Mouse (Mus musculus) liver, embryonic 14.5 days (tissue): ENCODE measurements around the gene Ntm. TPM values are rescaled to one million over a fixed set of nuclear protein-coding genes. Genes with fewer than 3 reads are reported as not detected.

Source experiments
- ATAC-seq: fragments of 200-750 bp; cut with Nextera tagmentation; 2 replicates; pipeline ENCODE4 v1.8.0; 2017; ENCODE audit warnings: moderate number of reproducible peaks, mild to moderate bottlenecking, moderate library complexity; ENCODE audit not compliant: insufficient read depth
- DNase-seq, 3 experiments: peaks; one replicate each; pipeline ENCODE4 v3.0.0-alpha.2; 2012 to 2013; ENCODE audit warnings: low read depth in 3 of 3, low spot score in 3 of 3
- H3K27ac ChIP-seq: fragments of 300-500 bp; sonication (generic); 2 replicates; pipeline ENCODE4 v1.5.1; 2014; ENCODE audit warnings: moderate library complexity, mild to moderate bottlenecking, control low read depth, inconsistent platforms
- H3K27me3 ChIP-seq: fragments of 300-500 bp; sonication (generic); 2 replicates; pipeline ENCODE4 v1.6.1; 2014; ENCODE audit warnings: mild to moderate bottlenecking, low read length, moderate library complexity; ENCODE audit not compliant: control insufficient read depth, insufficient read depth
- H3K36me3 ChIP-seq: fragments of 300-500 bp; sonication (generic); replicated peaks from 2 replicates; pipeline ENCODE4 v1.6.1; 2014; ENCODE audit warnings: low read depth; ENCODE audit not compliant: control insufficient read depth, insufficient read depth
- H3K4me1 ChIP-seq, 2 experiments: fragments of 200-500 bp in 1 of 2; fragments of 300-500 bp in 1 of 2; sonication (generic) in 1 of 2; replicated peaks; 2 replicates each; pipeline ENCODE4 v1.6.1; 2012 to 2014; ENCODE audit warnings: antibody characterized with exemption in 1 of 2, inconsistent platforms in 1 of 2, low read length in 1 of 2; ENCODE audit not compliant: control insufficient read depth in 2 of 2, insufficient read depth in 2 of 2
- H3K4me2 ChIP-seq: fragments of 300-500 bp; sonication (generic); 2 replicates; pipeline ENCODE4 v1.6.1; 2014; ENCODE audit warnings: low read depth, mild to moderate bottlenecking, control low read depth, moderate library complexity
- H3K4me3 ChIP-seq, 2 experiments: fragments of 200-500 bp in 1 of 2; fragments of 300-500 bp in 1 of 2; sonication (generic) in 1 of 2; 2 replicates each; pipeline ENCODE4 v1.5.1; 2012 to 2014; ENCODE audit warnings: low read depth in 2 of 2, low read length in 2 of 2, mild to moderate bottlenecking in 2 of 2, control low read depth in 1 of 2, inconsistent platforms in 1 of 2, moderate library complexity in 1 of 2; ENCODE audit not compliant: insufficient read depth in 1 of 2
- H3K9ac ChIP-seq: fragments of 300-500 bp; sonication (generic); replicated peaks from 2 replicates; pipeline ENCODE4 v1.6.1; 2014; ENCODE audit warnings: mild to moderate bottlenecking, control low read depth, moderate library complexity
- H3K9me3 ChIP-seq: fragments of 300-500 bp; sonication (generic); 2 replicates; pipeline ENCODE4 v1.6.1; 2016; ENCODE audit warnings: low read length, mixed read lengths; ENCODE audit not compliant: control insufficient read depth
- CTCF ChIP-seq: IDR thresholded peaks from 2 replicates; pipeline ENCODE4 v1.5.1; 2016; ENCODE audit warnings: antibody characterized with exemption, low read depth, control low read depth
- EP300 ChIP-seq: IDR thresholded peaks from 2 replicates; pipeline ENCODE4 v1.6.1; 2016; ENCODE audit warnings: antibody characterized with exemption, low read depth
- WGBS: fragments of 180-500 bp; shearing (Covaris S2); extraction: QIAGEN DNeasy Blood & Tissue Kit; methylation state at CpG from one replicate; pipeline ENCODE4 v1.1.7; 2014; ENCODE audit not compliant: insufficient replicate concordance; 5-methylcytosine and 5-hydroxymethylcytosine counted together
- polyA plus RNA-seq, 2 experiments: library from polyadenylated mRNA; depleted of rRNA in 1 of 2; stranded (reverse) in 1 of 2; unstranded in 1 of 2; fragments of >200 nt; fragmentation: Nextera tagmentation in 1 of 2; extraction: Ambion mirVana in 1 of 2; gene quantifications; 2 replicates each; pipeline versions ENCODE4 v1.2.1 to v1.2.3; 2012 to 2014

The Ntm gene
- polyA plus RNA-seq, 2 experiments = 0.21 to 0.30 TPM

DNA sequence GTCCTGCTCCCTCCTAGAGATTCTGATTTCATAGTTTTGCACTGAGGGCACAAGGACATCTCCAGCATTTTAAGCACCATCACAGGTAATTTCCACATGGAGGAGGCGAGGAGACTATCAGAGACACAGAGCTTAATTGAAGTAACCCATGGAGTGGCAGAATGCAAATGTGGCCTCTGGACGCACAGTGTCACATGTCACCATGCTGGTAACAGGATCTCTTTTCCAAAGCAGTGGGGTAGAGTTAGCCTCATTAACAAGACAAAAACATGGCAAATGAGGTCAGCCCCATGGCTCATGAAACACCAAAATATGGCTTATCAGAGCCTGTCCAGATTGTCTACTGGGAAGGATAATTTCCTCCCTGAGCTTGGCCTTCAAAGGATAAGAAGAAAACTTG lies 268.8 kb downstream of the Ntm start:
- Histone ChIP-seq H3K9me3 (no peaks in the 10 kb centered on the region), H3K4me1 (no peaks in the 10 kb centered on the region), H3K27ac (no peak overlapping the region), H3K9ac (no peak overlapping the region), H3K4me2 (no peak overlapping the region), H3K36me3 (no peaks in the 10 kb centered on the region), H3K27me3 (no peaks in the 10 kb centered on the region), H3K4me3 (no peak overlapping the region)
- ATAC-seq (no peak), DNase-seq (no peak)
- TF ChIP-seq EP300 (no peak), CTCF (no peak)
- 39% methylated on average over 2 of the region's 2 CpGs for WGBS

DNA sequence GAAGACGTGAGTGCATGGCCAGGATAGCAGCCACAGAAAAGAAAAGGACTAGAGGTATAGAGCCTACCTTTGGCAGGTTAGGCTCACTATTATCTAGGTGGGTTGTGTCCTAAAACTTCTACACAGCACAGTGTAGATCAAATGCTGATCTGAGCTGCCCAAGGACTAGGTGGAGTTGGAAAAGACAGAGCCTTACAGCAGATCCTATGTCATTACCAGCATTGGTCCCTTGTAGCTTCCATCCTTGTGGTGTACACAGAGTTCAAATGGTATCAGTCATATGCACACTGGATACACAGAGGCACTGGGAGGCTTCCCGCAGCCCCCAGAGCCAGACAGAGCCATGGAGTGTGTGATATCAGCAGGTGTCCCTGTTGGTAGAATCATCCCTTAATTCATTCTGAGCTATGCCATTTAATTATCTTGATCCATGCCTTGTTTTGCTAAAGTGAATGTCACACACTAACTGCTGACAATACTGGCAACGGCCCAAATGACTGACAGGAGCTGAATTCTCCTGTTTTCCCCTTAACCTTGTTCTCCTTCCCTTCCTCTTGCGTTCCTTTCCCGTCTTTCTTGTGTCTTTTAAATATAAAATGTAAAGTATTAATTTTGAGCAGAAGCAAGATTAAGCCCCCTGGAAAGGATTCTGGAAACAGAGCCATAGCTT lies 271.6 kb downstream of the Ntm start:
- 60% methylated on average over 5 of the region's 5 CpGs for WGBS
- no peak for TF ChIP-seq EP300
- TF ChIP-seq CTCF = no peak
- H3K9ac ChIP-seq = no peak overlapping the region
- H3K4me3 ChIP-seq = no peak overlapping the region
- no peaks in the 10 kb centered on the region for H3K9me3 ChIP-seq
- H3K4me2 ChIP-seq = no peak overlapping the region
- H3K36me3 ChIP-seq = no peaks in the 10 kb centered on the region
- DNase-seq = no peak
- no peak overlapping the region for H3K27ac ChIP-seq
- no peaks in the 10 kb centered on the region for H3K4me1 ChIP-seq
- no peak for ATAC-seq
- H3K27me3 ChIP-seq = no peaks in the 10 kb centered on the region

DNA sequence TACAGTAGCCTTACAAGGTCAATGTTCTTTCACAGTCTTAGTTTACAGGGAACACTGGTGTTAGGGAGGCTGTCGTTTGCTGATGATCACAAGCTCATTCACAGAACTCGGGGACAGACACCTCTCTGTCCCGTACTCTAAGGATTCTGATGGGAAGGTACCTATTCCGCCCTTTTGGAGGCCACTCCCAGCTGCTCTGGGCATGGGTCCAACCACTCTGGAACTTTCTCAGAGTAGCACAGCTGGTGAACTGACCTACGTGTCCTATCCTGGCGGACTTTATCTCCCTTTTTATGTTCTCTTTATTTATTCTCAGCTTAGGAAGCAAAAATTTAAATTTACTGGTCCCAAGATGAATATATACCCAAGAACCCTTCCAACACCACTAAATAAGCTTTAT lies 280.7 kb downstream of the Ntm start:
- Histone ChIP-seq H3K36me3 (no peaks in the 10 kb centered on the region), H3K27me3 (no peaks in the 10 kb centered on the region), H3K9ac (no peak overlapping the region), H3K4me1 (no peaks in the 10 kb centered on the region), H3K4me2 (no peak overlapping the region), H3K4me3 (no peak overlapping the region), H3K27ac (no peak overlapping the region), H3K9me3 (no peaks in the 10 kb centered on the region)
- no peak for TF ChIP-seq EP300
- no peak for TF ChIP-seq CTCF
- ATAC-seq (no peak), DNase-seq (no peak)
- 64% methylated on average over 6 of the region's 6 CpGs for WGBS

DNA sequence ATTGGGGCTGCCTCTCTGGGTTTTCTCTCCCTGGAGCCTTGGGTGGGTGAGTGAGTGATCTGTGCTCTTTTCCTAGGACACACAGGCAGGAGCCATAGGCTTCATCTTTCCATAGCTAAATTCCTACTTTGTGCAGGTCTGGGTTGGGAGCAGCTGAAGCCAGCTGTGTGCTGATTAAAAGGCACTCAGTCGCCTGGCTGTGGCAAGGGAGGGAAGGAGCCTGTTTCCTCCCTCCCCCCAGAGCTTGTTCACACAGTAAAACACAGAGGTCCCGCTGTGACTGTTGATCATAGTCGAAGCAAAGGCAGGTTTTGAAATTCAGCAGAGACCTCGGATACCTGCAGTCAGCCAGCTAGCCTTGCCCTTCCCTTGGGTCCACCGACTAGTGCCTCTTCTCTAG lies 282.3 kb downstream of the Ntm start:
- DNase-seq = no peak
- H3K4me3 ChIP-seq = no peak overlapping the region
- TF ChIP-seq EP300 = no peak
- no peak for TF ChIP-seq CTCF
- no peaks in the 10 kb centered on the region for H3K36me3 ChIP-seq
- no peak for ATAC-seq
- no peak overlapping the region for H3K4me2 ChIP-seq
- H3K4me1 ChIP-seq = no peaks in the 10 kb centered on the region
- H3K27ac ChIP-seq = no peak overlapping the region
- no peak overlapping the region for H3K9ac ChIP-seq
- H3K27me3 ChIP-seq = no peaks in the 10 kb centered on the region
- 10% methylated on average over 5 of the region's 5 CpGs for WGBS
- H3K9me3 ChIP-seq = no peaks in the 10 kb centered on the region

DNA sequence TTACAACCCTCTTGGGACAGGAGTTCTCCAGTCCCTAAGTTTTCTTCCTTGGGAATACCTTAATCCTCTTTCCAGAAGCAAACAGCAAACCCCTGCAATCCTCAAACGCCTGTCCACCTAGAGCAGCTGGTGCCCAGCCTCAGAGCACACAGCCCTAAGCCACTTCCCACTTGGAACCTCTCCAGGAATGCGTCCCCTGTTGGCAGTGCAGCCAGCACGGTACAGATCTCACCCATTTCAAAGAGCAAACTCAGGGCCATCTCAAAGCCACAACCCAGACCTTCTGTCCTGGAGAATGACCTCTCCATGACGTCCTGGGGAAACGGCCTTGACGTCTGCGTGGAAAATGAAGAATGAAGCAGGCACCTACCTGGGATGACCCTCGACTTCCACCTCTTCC lies 289.0 kb downstream of the Ntm start:
- H3K4me1 ChIP-seq = no peaks in the 10 kb centered on the region
- 54% methylated on average over 8 of the region's 8 CpGs for WGBS
- no peak overlapping the region for H3K27ac ChIP-seq
- H3K4me2 ChIP-seq = no peak overlapping the region
- H3K27me3 ChIP-seq = no peaks in the 10 kb centered on the region
- H3K9ac ChIP-seq = no peak overlapping the region
- no peaks in the 10 kb centered on the region for H3K9me3 ChIP-seq
- no peak overlapping the region for H3K4me3 ChIP-seq
- DNase-seq (no peak), ATAC-seq (no peak)
- TF ChIP-seq CTCF (no peak), EP300 (no peak)
- H3K36me3 ChIP-seq = no peaks in the 10 kb centered on the region
